Mouse (Mus musculus): ENCODE data around the gene Olfr787.

Olfr787 gene

DNA sequence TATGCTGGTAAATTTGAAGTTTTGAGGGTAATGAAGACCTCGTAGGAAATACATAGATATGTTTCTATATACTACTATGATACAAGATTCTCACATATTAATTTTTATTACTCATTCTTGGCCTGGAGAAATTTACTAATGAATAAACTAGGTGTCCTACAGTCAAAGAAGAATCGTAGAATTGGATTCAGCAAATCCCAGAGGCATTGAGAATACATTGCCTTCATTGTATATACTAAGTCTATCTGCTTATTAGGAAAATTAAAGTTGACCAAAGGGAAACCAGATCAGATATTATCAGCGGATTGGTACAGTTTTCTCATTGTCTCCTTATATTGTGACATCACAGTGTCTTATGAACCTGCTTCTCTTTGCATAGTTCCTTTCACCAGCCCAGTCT, at the start of gene Olfr787:
Olfr787 (plus strand) TSS at position 301 of the 400 bp plus-strand sequence.
- DNase-seq (ENCODE audit: low read depth, low spot score): no peak

DNA sequence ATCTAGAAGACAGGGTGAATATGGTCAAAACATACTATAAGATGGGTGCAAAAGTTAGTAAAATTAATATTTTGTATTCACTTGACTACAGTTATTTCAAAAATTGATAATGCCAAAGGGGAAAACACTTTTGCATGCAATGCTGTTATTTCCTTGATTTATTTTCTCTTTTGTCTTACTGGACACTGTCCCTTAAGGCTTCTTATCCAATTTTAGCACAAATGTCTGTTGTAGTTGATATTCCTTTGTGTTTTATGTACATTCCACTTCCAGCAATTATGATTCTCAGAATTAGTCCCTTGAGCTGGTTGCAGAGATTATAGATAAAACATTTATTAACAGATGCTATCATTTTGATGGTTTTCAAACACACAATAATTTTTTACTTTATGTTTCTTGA, 34.7 kb upstream of the Olfr787 start, which contains the start of gene Olfr786:
Olfr786 (plus strand) TSS at position 301 of the 400 bp plus-strand sequence.
- DNase-seq (ENCODE audit: low read depth, low spot score): no peak

DNA sequence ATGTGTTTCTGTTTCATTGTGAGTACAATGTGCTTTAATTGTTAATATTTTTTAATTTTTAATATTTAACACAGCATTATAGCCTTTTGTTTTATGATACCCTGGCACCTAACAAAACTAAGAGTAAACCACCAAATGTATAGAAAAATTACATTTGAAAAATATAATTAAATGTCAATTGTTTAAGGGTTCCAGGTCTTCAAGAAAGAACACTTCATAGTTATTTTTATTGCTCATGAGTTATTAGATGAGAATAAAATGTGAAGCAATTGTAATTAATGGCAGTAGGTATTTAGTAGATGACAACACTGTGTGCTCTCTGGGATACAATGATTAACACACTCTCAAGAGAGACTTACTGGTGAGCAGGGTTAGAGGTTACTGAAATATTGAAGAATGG, 9.0 kb downstream of the Olfr787 start, which contains the start of gene Olfr788:
Olfr788 (plus strand) TSS at position 301 of the 400 bp plus-strand sequence.
- DNase-seq (ENCODE audit: low read depth, low spot score): no peak

GRCm38 (mm10) chr10:129473256-129473655, 11.6 kb downstream of the Olfr787 start:
- no peak for DNase-seq (ENCODE audit: low read depth, low spot score)

DNA sequence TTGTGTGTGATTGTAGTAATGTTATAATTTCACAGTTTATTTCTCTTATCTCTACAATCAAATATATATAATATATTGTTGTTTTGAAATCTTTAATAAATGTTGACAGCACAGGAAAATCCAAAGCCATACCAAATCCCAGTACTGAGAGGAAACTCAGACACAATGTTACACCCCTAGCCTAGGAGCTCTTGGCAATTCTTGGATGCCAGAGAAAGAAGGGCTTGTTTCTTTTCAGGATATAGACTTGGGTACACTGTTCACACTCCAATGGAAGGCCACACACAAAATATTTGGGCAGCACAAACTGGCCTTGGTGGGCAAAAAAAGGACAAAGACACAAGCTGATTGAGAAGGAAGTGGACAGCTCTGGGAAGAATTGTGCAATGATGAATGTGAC, 12.1 kb downstream of the Olfr787 start:
- DNase-seq (ENCODE audit: low read depth, low spot score): no peak

- DNase-seq (ENCODE audit: low read depth, low spot score): no peak
Measured at GRCm38 (mm10) chr10:129484452-129484851, 22.8 kb downstream of the Olfr787 start, which contains the start of gene Olfr789. Olfr789 (plus strand) TSS chr10:129484752.

DNA sequence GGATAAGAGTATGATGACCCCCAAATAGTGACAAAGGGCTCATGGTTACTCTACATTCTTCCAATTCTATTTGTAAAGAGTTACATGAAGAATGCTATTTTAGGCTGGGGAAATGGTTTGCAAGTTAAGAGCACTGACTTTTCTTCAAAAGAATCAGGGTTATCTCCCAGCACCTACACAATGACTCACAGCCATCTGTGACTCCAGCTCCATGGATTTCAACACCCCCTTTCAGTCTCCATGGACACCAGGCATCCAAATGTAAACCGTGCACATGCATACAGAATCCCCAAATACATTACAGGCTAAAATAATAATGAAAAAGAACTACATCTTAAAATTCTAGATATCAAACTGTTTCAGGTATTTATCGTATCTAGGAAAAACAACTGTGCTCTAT, 28.4 kb downstream of the Olfr787 start:
- DNase-seq (ENCODE audit: low read depth, low spot score): peak; percentile 88

DNA sequence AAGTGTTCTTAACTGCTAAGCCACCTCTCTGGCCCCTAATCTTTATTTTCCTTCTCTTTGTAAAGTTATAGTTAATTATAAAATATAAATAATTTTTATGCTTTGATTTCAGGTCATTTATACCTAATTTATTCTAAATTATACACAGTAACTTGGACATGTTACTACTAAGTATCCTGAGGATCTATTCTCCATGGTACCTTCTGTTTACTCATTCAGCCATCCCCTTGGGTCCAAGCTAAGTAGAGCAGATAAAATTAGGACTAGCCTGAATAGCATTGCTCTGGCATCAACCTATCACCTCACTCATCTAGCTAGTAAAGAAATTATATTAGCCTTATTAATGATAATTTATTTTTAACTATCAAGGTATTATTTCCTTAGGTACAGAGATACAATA, 36.5 kb downstream of the Olfr787 start, which contains the start of gene Olfr790:
Olfr790 (plus strand) TSS at position 301 of the 400 bp plus-strand sequence.
- DNase-seq (ENCODE audit: low read depth, low spot score): no peak

All from brain, adult 2 months (tissue).